Mouse (Mus musculus) heart, adult 2 months (tissue): ENCODE data around the gene Hmces. TPM values are rescaled to one million over a fixed set of nuclear protein-coding genes. Genes with fewer than 3 reads are reported as not detected.

Experiments used
- DNase-seq, 2 experiments: peaks; one replicate each; pipeline ENCODE4 v3.0.0; 2021
- H3K27ac ChIP-seq: fragments of 200-600 bp; 2 replicates; pipeline ENCODE4 v1.8.1; 2022
- H3K27me3 ChIP-seq: fragments of 200-500 bp; 2 replicates; pipeline ENCODE4 v1.6.1; 2012; ENCODE audit warnings: mild to moderate bottlenecking, low read length, inconsistent platforms, mixed read lengths; ENCODE audit not compliant: control insufficient read depth, insufficient read depth
- H3K36me3 ChIP-seq: fragments of 200-500 bp; 2 replicates; pipeline ENCODE4 v1.6.1; 2012; ENCODE audit warnings: low read length, inconsistent platforms; ENCODE audit not compliant: control insufficient read depth, insufficient read depth
- H3K4me1 ChIP-seq: fragments of 200-500 bp; 2 replicates; pipeline ENCODE4 v1.6.1; 2011; ENCODE audit warnings: low read length; ENCODE audit not compliant: control insufficient read depth, insufficient read depth
- H3K4me3 ChIP-seq: fragments of 200-600 bp; 2 replicates; pipeline ENCODE4 v1.8.1; 2022
- H3K79me2 ChIP-seq: fragments of 200-500 bp; replicated peaks from 2 replicates; pipeline ENCODE4 v1.6.1; 2012; ENCODE audit warnings: mild to moderate bottlenecking, inconsistent platforms, low read length, moderate library complexity, mixed read lengths; ENCODE audit not compliant: control insufficient read depth, insufficient read depth
- H3K9ac ChIP-seq: fragments of 200-500 bp; 2 replicates; pipeline ENCODE4 v1.6.1; 2012; ENCODE audit warnings: low read depth, mild to moderate bottlenecking, control low read depth, inconsistent platforms, low read length, mixed read lengths
- CTCF ChIP-seq: fragments of 200-600 bp; IDR thresholded peaks from 2 replicates; pipeline ENCODE4 v1.8.1; 2022; ENCODE audit warnings: antibody characterized with exemption, mild to moderate bottlenecking, moderate library complexity
- EP300 ChIP-seq: fragments of 200-500 bp; IDR thresholded peaks from 2 replicates; pipeline ENCODE4 v1.6.1; 2011; ENCODE audit warnings: low read depth, low read length, control low read depth; ENCODE audit not compliant: insufficient read depth
- POLR2A ChIP-seq: fragments of 200-500 bp; IDR thresholded peaks from 2 replicates; pipeline ENCODE4 v1.6.1; 2011; ENCODE audit warnings: mild to moderate bottlenecking, low read depth, low read length, control low read depth; ENCODE audit not compliant: insufficient read depth
- WGBS: fragments of 180-500 bp; shearing (Covaris S2); methylation state at CpG from one replicate; pipeline ENCODE4 v1.1.7; 2018; 5-methylcytosine and 5-hydroxymethylcytosine counted together
- intact Hi-C: fragments of 180-260 bp; cut with DNase I; formaldehyde crosslinking; loops from one replicate; pipeline ENCODE4 v1.15.1; 2025
- polyA plus RNA-seq: library from polyadenylated mRNA; depleted of rRNA; stranded (reverse); fragments of >200 nt; gene quantifications from 2 replicates; pipeline ENCODE4 v1.2.3, GENCODE M21; 2012
- total RNA-seq, 2 experiments: library from RNA; stranded (reverse); gene quantifications; 2 replicates each; pipeline ENCODE4 v1.2.3; 2021

The Hmces gene
- total and polyA plus RNA-seq, 3 experiments: 8.2 to 9.1 (median 8.3) TPM

DNA sequence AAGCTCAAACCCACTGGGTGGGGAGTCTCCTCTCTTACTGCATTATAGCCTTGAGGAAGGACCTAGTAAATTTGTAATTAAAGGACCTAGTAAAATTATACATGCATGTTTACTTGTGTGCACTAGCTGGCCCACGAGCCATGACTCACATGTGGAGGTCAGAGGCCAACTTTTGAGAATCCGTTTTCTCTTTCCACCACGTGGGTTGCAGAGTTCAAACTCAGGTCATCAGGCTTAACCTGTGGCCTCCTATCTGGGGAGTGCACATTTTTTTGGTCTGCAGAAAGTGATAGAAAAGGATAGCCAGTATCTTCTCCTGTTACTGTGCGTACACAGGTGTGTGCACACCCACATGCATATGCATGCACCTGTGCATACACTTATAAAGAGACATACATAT lies 34.7 kb upstream of the Hmces start:
- no peak for DNase-seq
- Histone ChIP-seq H3K4me3 (no peak overlapping the region), H3K9ac (no peak overlapping the region), H3K79me2 (no peaks in the 10 kb centered on the region), H3K27ac (no peak overlapping the region), H3K27me3 (no peaks in the 10 kb centered on the region), H3K4me1 (peaks cover 7% of the 10 kb centered on the region), H3K36me3 (no peaks in the 10 kb centered on the region)
- TF ChIP-seq CTCF (no peak), EP300 (no peak), POLR2A (no peak)
- WGBS: 58% methylated on average over 4 of the region's 4 CpGs
- intact Hi-C loops: no loop called here

DNA sequence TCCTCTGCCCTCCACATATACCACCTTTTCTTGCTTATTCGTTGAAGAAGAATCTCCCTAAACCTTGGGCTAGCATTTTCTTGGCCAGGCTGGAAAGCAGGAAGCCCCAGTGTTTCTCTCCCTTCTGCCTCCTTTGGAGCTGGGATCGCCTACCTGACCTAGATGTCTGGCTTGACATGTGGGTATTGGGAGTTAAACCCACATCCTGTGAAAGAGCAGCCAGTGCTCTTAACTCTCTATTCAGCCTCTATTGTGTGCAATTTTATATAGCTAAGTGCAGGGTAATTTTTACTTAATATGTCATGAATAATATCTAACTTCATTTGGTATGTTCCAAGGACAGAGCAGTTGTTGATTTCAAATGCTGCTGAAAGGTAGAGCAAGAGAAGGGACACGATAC lies 34.1 kb upstream of the Hmces start:
- no peak for DNase-seq
- Histone ChIP-seq H3K79me2 (no peaks in the 10 kb centered on the region), H3K27me3 (no peaks in the 10 kb centered on the region), H3K36me3 (no peaks in the 10 kb centered on the region), H3K27ac (no peak overlapping the region), H3K4me3 (no peak overlapping the region), H3K4me1 (peaks cover 7% of the 10 kb centered on the region), H3K9ac (no peak overlapping the region)
- no peak for TF ChIP-seq EP300
- WGBS: 69% methylated on average over 3 of the region's 3 CpGs
- intact Hi-C loops: no loop called here

DNA sequence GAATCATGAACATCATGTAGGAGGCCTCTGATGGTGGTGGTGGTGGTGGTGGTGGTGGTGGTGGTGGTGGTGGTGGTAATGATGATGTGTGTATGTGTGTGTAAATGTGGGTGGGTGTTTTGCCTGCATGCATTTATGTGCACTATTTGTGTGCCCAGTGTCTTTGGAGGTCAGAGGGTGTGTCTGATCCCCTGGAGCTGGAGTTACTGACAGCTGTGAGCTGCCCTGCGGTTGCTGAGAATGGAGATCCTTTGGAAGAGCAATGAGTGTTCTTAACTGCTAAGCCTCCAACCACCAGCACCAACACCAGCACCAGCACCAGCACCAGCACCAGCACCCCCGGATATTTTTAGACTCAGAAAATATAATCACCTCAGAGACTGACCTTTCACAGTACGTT lies 31.5 kb upstream of the Hmces start:
- intact Hi-C loops: no loop called here
- DNase-seq: no peak
- 71% methylated on average over 3 of the region's 3 CpGs for WGBS

DNA sequence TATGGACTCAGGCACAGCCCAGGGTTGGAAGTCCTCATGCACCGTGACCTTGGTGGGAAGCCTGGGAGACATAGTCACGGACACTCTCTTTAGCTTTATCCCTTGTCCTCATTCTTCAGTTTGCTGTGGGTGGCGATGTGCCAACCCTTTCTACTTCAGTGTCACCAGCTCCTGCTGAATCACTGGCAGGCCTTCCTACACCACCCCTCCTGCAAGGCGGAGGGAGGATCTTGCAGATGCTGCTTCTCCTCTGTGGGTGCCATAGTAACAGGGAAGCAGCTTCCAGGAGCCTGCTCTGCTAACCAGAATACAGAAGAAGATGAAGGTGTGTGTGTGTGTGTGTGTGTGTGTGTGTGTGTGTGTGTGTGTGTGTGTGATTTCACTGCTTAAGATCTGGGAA lies 30.9 kb upstream of the Hmces start:
- H3K4me3 ChIP-seq: no peak overlapping the region
- no peaks in the 10 kb centered on the region for H3K36me3 ChIP-seq
- WGBS: 45% methylated on average over 4 of the region's 4 CpGs
- intact Hi-C loops: no loop called here
- H3K4me1 ChIP-seq: no peaks in the 10 kb centered on the region
- no peaks in the 10 kb centered on the region for H3K27me3 ChIP-seq
- no peak overlapping the region for H3K27ac ChIP-seq
- no peak for DNase-seq
- TF ChIP-seq CTCF: no peak
- no peaks in the 10 kb centered on the region for H3K79me2 ChIP-seq
- no peak overlapping the region for H3K9ac ChIP-seq

More for the DNA sequence above, 31.5 kb upstream of the Hmces start:
- no peaks in the 10 kb centered on the region for H3K4me1 ChIP-seq
- TF ChIP-seq CTCF (no peak), EP300 (no peak)
- H3K79me2 ChIP-seq: no peaks in the 10 kb centered on the region
- no peaks in the 10 kb centered on the region for H3K27me3 ChIP-seq
- no peak overlapping the region for H3K4me3 ChIP-seq
- H3K9ac ChIP-seq: no peak overlapping the region
- no peak overlapping the region for H3K27ac ChIP-seq
- no peaks in the 10 kb centered on the region for H3K36me3 ChIP-seq

- no peak overlapping the region for H3K27ac ChIP-seq
- no peaks in the 10 kb centered on the region for H3K79me2 ChIP-seq
- intact Hi-C loops: loop anchor here (1.0 to 5.0 kb wide), 6 partner anchors 17 to 221 kb away; partner anchors contain the start of gene Cnbp
- TF ChIP-seq POLR2A (no peak), CTCF (no peak), EP300 (no peak)
- no peak for DNase-seq
- 94% methylated on average over 1 of the region's 1 CpGs for WGBS
- H3K4me1 ChIP-seq: peaks cover 2% of the 10 kb centered on the region
- H3K9ac ChIP-seq: no peak overlapping the region
- H3K27me3 ChIP-seq: no peaks in the 10 kb centered on the region
- H3K36me3 ChIP-seq: no peaks in the 10 kb centered on the region
- H3K4me3 ChIP-seq: no peak overlapping the region
Observed at GRCm38 (mm10) chr6:87886721-87887120, 27.0 kb upstream of the Hmces start.

DNA sequence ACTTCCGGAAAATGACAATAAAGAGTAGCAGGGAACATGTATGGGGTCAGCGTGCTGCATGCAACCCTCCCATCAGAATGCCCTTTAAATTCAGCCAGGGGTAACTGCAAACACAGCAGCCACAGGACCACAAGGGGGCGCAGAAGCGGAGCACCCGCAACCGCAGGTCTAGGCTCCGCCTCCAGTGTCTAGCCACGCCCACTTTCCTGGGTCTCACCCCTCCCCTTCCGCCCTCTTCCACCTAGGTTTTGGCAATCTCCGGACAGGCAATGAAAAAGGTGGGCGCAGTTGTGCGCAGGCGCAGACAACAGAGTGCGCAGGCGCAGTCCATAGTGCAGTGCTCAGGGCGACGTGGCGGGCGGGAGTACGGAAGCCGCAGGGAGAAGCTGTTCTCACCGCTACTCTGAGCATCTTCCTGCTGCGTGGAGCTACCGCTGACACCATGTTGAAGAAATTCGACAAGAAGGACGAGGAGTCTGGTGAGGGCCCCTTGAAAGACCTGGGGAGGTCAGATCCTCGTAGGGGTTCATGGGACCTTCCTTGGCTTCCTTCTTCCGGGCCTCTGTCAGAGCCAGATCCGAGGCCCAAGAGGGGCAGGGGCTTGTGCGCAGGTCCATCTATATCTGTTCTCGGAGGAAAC lies 26.0 kb upstream of the Hmces start, which contains the start of gene Copg1:
Copg1 (plus strand) TSS at position 221 of the 640 bp plus-strand sequence.
- peak within 1 kb of the TSS; percentile 75 for H3K27ac ChIP-seq
- peak within 1 kb of the TSS; percentile 68 for H3K9ac ChIP-seq
- 1% methylated on average over 31 of the region's 31 CpGs for WGBS
- H3K27me3 ChIP-seq: no peaks in the 10 kb centered on the region
- H3K79me2 ChIP-seq: no peaks in the 10 kb centered on the region
- peaks cover 2% of the 10 kb centered on the region for H3K4me1 ChIP-seq
- peak within 1 kb of the TSS; percentile 87 for H3K4me3 ChIP-seq
- peak; percentile 99 to 100 for DNase-seq
- no peaks in the 10 kb centered on the region for H3K36me3 ChIP-seq
- intact Hi-C loops: loop anchor here (1.0 to 5.0 kb wide), 7 partner anchors 25 to 220 kb away; partner anchors contain the start of genes Cnbp, Hmces and Isy1
- TF ChIP-seq CTCF (no peak; the same call in 1 of the 2 replicates), EP300 (peak; percentile 67; the same call in 1 of the 2 replicates), POLR2A (peak; percentile 92)
